Mouse (Mus musculus): ENCODE measurements around the gene Cnnm2. TPM values are rescaled to one million over a fixed set of nuclear protein-coding genes. Genes with fewer than 3 reads are reported as not detected.
"Not testable (repeated sequence)": the region's sequence is repeated elsewhere in the genome, so short reads cannot be mapped to it uniquely, and the experiment has no call there.

Cnnm2 gene
- polyA plus RNA-seq (2016; fragmentation: Nextera tagmentation; extraction: Ambion mirVana): 2.8 and 2.9 TPM in 2 replicates

GRCm38 (mm10) chr19:46761247-46761946 lies at the start of gene Cnnm2:
Cnnm2 (plus strand) TSS chr19:46761596.
- H3K4me3 ChIP-seq (replicated peaks): peak within 1 kb of the TSS; percentile 79
- H3K4me1 ChIP-seq (replicated peaks): peaks cover 22% of the 10 kb centered on the region
- no peak within 1 kb of the TSS for H3K27ac ChIP-seq
- under 1% methylated on average over 59 of the region's 59 CpGs for WGBS
- peaks cover 51% of the 10 kb centered on the region for H3K27me3 ChIP-seq
- peak within 1 kb of the TSS; percentile 66 for H3K9ac ChIP-seq (replicated peaks)
- no peaks in the 10 kb centered on the region for H3K36me3 ChIP-seq
- peak; percentile 97 for ATAC-seq (ENCODE audit: insufficient number of reproducible peaks, insufficient read depth, low FRiP score, low TSS enrichment, low read depth)
- H3K4me2 ChIP-seq: peak within 1 kb of the TSS; percentile 99
- H3K9me3 ChIP-seq: no peaks in the 10 kb centered on the region

GRCm38 (mm10) chr19:46714234-46714633 lies 47.2 kb upstream of the Cnnm2 start:
- Histone ChIP-seq H3K27me3 (no peaks in the 10 kb centered on the region), H3K4me2 (no peak overlapping the region), H3K4me3 (replicated peaks) (no peak overlapping the region), H3K36me3 (peaks cover 47% of the 10 kb centered on the region), H3K9me3 (peaks cover 6% of the 10 kb centered on the region; the same call in 1 of the 2 replicates), H3K27ac (no peak overlapping the region), H3K9ac (replicated peaks) (no peak overlapping the region), H3K4me1 (replicated peaks) (no peaks in the 10 kb centered on the region)
- WGBS: 96% methylated on average over 8 of the region's 8 CpGs
- ATAC-seq (ENCODE audit: insufficient number of reproducible peaks, insufficient read depth, low FRiP score, low TSS enrichment, low read depth): no peak

GRCm38 (mm10) chr19:46715016-46715415 lies 46.4 kb upstream of the Cnnm2 start:
- Histone ChIP-seq H3K36me3 (peaks cover 44% of the 10 kb centered on the region), H3K27me3 (no peaks in the 10 kb centered on the region), H3K4me3 (replicated peaks) (no peak overlapping the region), H3K4me2 (no peak overlapping the region), H3K9me3 (peaks cover 6% of the 10 kb centered on the region; the same call in 1 of the 2 replicates), H3K27ac (no peak overlapping the region), H3K4me1 (replicated peaks) (no peaks in the 10 kb centered on the region), H3K9ac (replicated peaks) (no peak overlapping the region)
- ATAC-seq (ENCODE audit: insufficient number of reproducible peaks, insufficient read depth, low FRiP score, low TSS enrichment, low read depth): no peak
- 88% methylated on average over 8 of the region's 8 CpGs for WGBS

DNA sequence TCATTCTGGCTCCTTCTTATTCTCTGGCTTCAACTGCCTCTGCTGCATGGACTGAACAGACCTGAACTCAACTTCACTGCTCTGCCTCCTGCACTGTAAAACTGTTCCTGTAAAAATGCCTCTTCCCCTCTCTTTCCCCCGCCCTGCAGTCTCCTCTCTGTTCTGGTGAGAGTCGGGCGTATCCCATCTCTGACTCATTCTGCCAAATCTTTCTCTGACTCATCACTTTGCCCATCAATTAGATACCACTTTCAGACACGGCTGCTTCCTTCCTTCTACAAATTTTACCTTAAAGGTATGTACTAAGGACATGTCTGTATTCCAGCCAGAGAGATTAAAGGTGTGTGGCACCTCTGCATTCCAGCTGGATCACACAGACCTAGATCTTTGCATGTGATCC lies 43.2 kb upstream of the Cnnm2 start:
- Histone ChIP-seq H3K27me3 (no peaks in the 10 kb centered on the region), H3K4me3 (replicated peaks) (no peak overlapping the region), H3K4me1 (replicated peaks) (no peaks in the 10 kb centered on the region), H3K9me3 (peaks cover 6% of the 10 kb centered on the region; the same call in 1 of the 2 replicates), H3K9ac (replicated peaks) (no peak overlapping the region), H3K4me2 (no peak overlapping the region), H3K27ac (no peak overlapping the region), H3K36me3 (peaks cover 55% of the 10 kb centered on the region)
- WGBS: 79% methylated on average over 4 of the region's 4 CpGs
- no peak for ATAC-seq (ENCODE audit: insufficient number of reproducible peaks, insufficient read depth, low FRiP score, low TSS enrichment, low read depth)

GRCm38 (mm10) chr19:46724411-46724810 lies 37.0 kb upstream of the Cnnm2 start:
- H3K4me2 ChIP-seq: no peak overlapping the region
- WGBS: 65% methylated on average over 11 of the region's 11 CpGs
- H3K9ac ChIP-seq (replicated peaks): no peak overlapping the region
- H3K9me3 ChIP-seq: no peaks in the 10 kb centered on the region
- no peaks in the 10 kb centered on the region for H3K27me3 ChIP-seq
- no peak overlapping the region for H3K4me3 ChIP-seq (replicated peaks)
- H3K36me3 ChIP-seq: peaks cover 53% of the 10 kb centered on the region
- H3K4me1 ChIP-seq (replicated peaks): no peaks in the 10 kb centered on the region
- no peak overlapping the region for H3K27ac ChIP-seq
- no peak for ATAC-seq (ENCODE audit: insufficient number of reproducible peaks, insufficient read depth, low FRiP score, low TSS enrichment, low read depth)

DNA sequence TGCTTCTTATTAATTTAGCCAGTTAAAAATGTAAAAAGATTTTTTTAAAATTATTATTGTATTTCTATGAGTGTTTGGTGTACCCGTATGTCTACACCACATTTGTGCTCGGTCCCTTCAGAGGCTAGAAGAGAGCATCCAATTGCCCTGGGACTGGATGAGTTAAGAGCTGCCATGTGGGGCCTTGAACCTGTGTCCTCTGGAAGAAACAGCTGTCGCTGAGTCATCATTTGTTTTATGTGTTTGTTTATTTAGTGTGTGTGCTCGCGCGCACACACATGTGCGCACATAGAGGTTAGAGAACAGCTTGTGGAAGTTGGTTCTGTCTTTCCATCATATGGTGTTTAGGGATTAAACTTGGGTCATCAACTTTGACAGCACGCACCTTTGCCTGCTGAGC lies 35.3 kb upstream of the Cnnm2 start:
- peaks cover 41% of the 10 kb centered on the region for H3K36me3 ChIP-seq
- no peak for ATAC-seq (ENCODE audit: insufficient number of reproducible peaks, insufficient read depth, low FRiP score, low TSS enrichment, low read depth)
- H3K9ac ChIP-seq (replicated peaks): no peak overlapping the region
- H3K4me3 ChIP-seq (replicated peaks): no peak overlapping the region
- H3K9me3 ChIP-seq: no peaks in the 10 kb centered on the region
- no peaks in the 10 kb centered on the region for H3K4me1 ChIP-seq (replicated peaks)
- no peaks in the 10 kb centered on the region for H3K27me3 ChIP-seq
- no peak overlapping the region for H3K27ac ChIP-seq
- 98% methylated on average over 8 of the region's 8 CpGs for WGBS
- no peak overlapping the region for H3K4me2 ChIP-seq

DNA sequence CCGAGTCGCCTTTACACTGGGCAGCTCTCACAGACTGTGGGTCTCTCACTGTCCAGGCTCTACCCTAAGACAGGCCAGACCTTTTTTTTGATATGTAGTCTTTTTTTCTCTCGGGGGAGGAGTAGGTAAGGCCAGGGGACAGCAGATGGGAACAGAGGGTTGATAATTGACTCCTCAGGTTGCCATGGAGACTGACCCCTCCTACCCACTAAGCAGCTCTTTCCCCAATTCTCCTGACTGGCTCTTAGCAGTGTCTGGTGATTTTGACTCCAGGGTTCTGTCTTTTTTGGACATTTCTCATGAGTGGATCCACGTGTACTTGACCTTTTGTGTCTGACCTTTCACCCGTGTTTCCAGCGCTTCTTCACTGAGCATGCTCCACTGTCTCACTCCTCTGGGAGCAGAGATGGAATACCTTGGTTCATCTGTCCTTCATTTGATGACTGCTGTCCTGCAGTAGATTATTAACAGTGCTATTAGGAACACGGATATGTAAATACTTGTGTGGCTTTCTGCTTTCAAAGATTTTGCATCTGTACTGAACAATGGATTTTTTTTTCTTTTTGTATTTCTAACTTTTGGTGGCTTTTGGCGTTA lies 34.2 kb upstream of the Cnnm2 start:
- Histone ChIP-seq H3K4me3 (replicated peaks) (no peak overlapping the region), H3K27me3 (no peaks in the 10 kb centered on the region), H3K9ac (replicated peaks) (no peak overlapping the region), H3K9me3 (no peaks in the 10 kb centered on the region), H3K27ac (no peak overlapping the region), H3K4me2 (no peak overlapping the region), H3K36me3 (peaks cover 35% of the 10 kb centered on the region), H3K4me1 (replicated peaks) (no peaks in the 10 kb centered on the region)
- 52% methylated on average over 8 of the region's 8 CpGs for WGBS
- no peak for ATAC-seq (ENCODE audit: insufficient number of reproducible peaks, insufficient read depth, low FRiP score, low TSS enrichment, low read depth)

- Histone ChIP-seq H3K36me3 (peaks cover 35% of the 10 kb centered on the region), H3K4me3 (replicated peaks) (no peak overlapping the region), H3K4me2 (no peak overlapping the region), H3K4me1 (replicated peaks) (no peaks in the 10 kb centered on the region), H3K27ac (no peak overlapping the region), H3K9me3 (no peaks in the 10 kb centered on the region), H3K27me3 (no peaks in the 10 kb centered on the region), H3K9ac (replicated peaks) (no peak overlapping the region)
- 56% methylated on average over 11 of the region's 11 CpGs for WGBS
- ATAC-seq (ENCODE audit: insufficient number of reproducible peaks, insufficient read depth, low FRiP score, low TSS enrichment, low read depth): no peak
These were observed 33.4 kb upstream of the Cnnm2 start for GRCm38 (mm10) chr19:46727945-46728540.

DNA sequence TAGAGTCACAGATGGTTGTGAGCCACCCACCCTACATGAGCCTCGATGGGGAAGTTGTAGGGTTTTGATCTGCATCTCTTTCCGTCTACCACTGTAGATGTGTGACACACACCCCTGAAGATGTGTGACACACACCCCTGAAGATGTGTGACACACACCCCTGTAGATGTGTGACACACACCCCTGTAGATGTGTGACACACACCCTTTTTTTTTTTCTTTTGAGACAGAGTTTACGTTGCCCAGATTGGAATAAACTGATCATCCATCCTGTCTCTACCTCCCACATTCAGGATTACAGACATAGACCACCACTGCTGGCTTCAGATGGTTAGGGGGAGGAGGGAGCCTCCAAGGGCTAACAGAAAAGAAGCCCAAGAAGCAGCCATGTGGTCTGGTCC lies 32.5 kb upstream of the Cnnm2 start:
- Histone ChIP-seq H3K4me2 (no peak overlapping the region), H3K4me3 (replicated peaks) (no peak overlapping the region), H3K4me1 (replicated peaks) (no peaks in the 10 kb centered on the region), H3K9ac (replicated peaks) (no peak overlapping the region), H3K36me3 (peaks cover 37% of the 10 kb centered on the region), H3K27ac (no peak overlapping the region), H3K9me3 (no peaks in the 10 kb centered on the region), H3K27me3 (no peaks in the 10 kb centered on the region)
- WGBS: 76% methylated on average over 3 of the region's 3 CpGs
- no peak for ATAC-seq (ENCODE audit: insufficient number of reproducible peaks, insufficient read depth, low FRiP score, low TSS enrichment, low read depth)

GRCm38 (mm10) chr19:46731351-46731750 lies 30.0 kb upstream of the Cnnm2 start:
- 93% methylated on average over 10 of the region's 10 CpGs for WGBS
- H3K27ac ChIP-seq: no peak overlapping the region
- no peaks in the 10 kb centered on the region for H3K27me3 ChIP-seq
- no peak overlapping the region for H3K4me2 ChIP-seq
- H3K9me3 ChIP-seq: no peaks in the 10 kb centered on the region
- H3K4me1 ChIP-seq (replicated peaks): no peaks in the 10 kb centered on the region
- no peak overlapping the region for H3K4me3 ChIP-seq (replicated peaks)
- peaks cover 18% of the 10 kb centered on the region for H3K36me3 ChIP-seq
- ATAC-seq (ENCODE audit: insufficient number of reproducible peaks, insufficient read depth, low FRiP score, low TSS enrichment, low read depth): no peak
- H3K9ac ChIP-seq (replicated peaks): no peak overlapping the region

DNA sequence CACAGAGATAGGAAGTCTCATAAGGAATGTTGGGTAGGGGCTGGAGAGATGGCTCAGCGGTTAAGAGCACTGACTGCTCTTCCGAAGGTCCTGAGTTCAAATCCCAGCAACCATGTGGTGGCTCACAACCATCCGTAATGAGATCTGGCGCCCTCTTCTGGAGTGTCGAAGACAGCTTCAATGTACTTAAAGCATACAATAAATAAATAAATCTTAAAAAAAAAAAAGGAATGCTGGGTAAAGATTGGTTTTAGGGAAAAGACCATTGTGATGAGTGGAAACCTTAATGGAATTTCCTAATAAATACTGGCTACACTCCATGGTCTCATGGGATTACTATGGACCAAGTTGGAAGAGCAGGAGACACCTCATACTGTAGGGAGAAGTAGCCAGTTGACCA lies 28.7 kb upstream of the Cnnm2 start:
- H3K4me2 ChIP-seq; H3K9ac ChIP-seq (replicated peaks); H3K4me3 ChIP-seq (replicated peaks); H3K4me1 ChIP-seq (replicated peaks); H3K27me3 ChIP-seq; H3K27ac ChIP-seq; ATAC-seq (ENCODE audit: insufficient number of reproducible peaks, insufficient read depth, low FRiP score, low TSS enrichment, low read depth); H3K9me3 ChIP-seq: not testable (repeated sequence)
- peaks cover 18% of the 10 kb centered on the region; the same call in 1 of the 2 replicates for H3K36me3 ChIP-seq
- 93% methylated on average over 5 of the region's 5 CpGs for WGBS

All from limb, embryonic 12.5 days (tissue).